In genomic region chr19:22010239-22010638, GRCm38 (mm10) we compare ENCODE assay signal across 21 mouse cellular contexts.
DNase-seq lines count a peak whose midpoint lies in the region; ATAC-seq lines count a peak whose summit lies in the region.
"Had no signal": no experiment of that assay in that cellular context is flagged by ENCODE, and none has a peak within 500 bp of the region (broad histone marks: within the 10 kb centered on the region; RNA-seq: fewer than 3 reads in every experiment).

No protein-coding gene starts in this region.

- no peak for DNase-seq in hindbrain, embryonic 14.5 days (ENCODE audit: low spot score)
- peak; percentile 35 for DNase-seq in retina, embryonic 14.5 days (ENCODE audit: low spot score)
- no peak for DNase-seq in left cerebral cortex, adult 8-10 months (ENCODE audit: low spot score in 2 of 2)
- DNase-seq: adrenal gland, adult 8-10 months; adrenal gland, postnatal 36 days; cerebellum, adult 11-12 months; cerebellum, adult 9-10 months; cerebellum, postnatal 25 days; gastrocnemius, postnatal 10 days; heart, adult 2 months; heart, postnatal 14 days had no signal

- 0 out of 2 replicates have a peak, but pooled peaks have one; percentile 26 for ATAC-seq in hindbrain, embryonic 12.5 days (ENCODE audit: low FRiP score)
- ATAC-seq in hindbrain, embryonic 14.5 days (ENCODE audit: low FRiP score) = no peak
- ATAC-seq in neural tube, embryonic 14.5 days (ENCODE audit: low read depth) = 0 out of 2 replicates have a peak, but pooled peaks have one; percentile 55
- ATAC-seq in neural tube, embryonic 15.5 days (ENCODE audit: low FRiP score) = no peak
- ATAC-seq: CD4-positive, CD25-positive, alpha-beta regulatory T cell, adult 4 months; forebrain, embryonic 13.5 days; hindbrain, postnatal 0 days had no signal

- H3K27me3 ChIP-seq in hindbrain, embryonic 12.5 days = no peaks in the 10 kb centered on the region
- H3K27me3 ChIP-seq in hindbrain, embryonic 14.5 days (ENCODE audit: control insufficient read depth, insufficient read depth, low read length) = no peaks in the 10 kb centered on the region
- no peaks in the 10 kb centered on the region for H3K27me3 ChIP-seq in neural tube, embryonic 14.5 days (ENCODE audit: control insufficient read depth, insufficient read depth, low read length)
- no peaks in the 10 kb centered on the region for H3K27me3 ChIP-seq in neural tube, embryonic 15.5 days (replicated peaks)
- H3K27me3 ChIP-seq: embryonic facial prominence, embryonic 12.5 days; forebrain, embryonic 13.5 days; heart, embryonic 15.5 days had no signal

- no peaks in the 10 kb centered on the region for H3K36me3 ChIP-seq in hindbrain, embryonic 12.5 days
- H3K36me3 ChIP-seq in hindbrain, embryonic 14.5 days (replicated peaks; ENCODE audit: control insufficient read depth, insufficient read depth) = no peaks in the 10 kb centered on the region
- no peaks in the 10 kb centered on the region for H3K36me3 ChIP-seq in neural tube, embryonic 14.5 days (ENCODE audit: control insufficient read depth, insufficient read depth, low read length)
- H3K36me3 ChIP-seq in neural tube, embryonic 15.5 days = no peaks in the 10 kb centered on the region
- H3K36me3 ChIP-seq: embryonic facial prominence, embryonic 12.5 days; G1E; heart, embryonic 15.5 days had no signal

- no peak overlapping the region for H3K4me3 ChIP-seq in hindbrain, embryonic 12.5 days
- no peak overlapping the region for H3K4me3 ChIP-seq in hindbrain, embryonic 14.5 days (replicated peaks; ENCODE audit: low read length)
- no peak overlapping the region for H3K4me3 ChIP-seq in neural tube, embryonic 14.5 days (ENCODE audit: low read depth, low read length)
- no peak overlapping the region for H3K4me3 ChIP-seq in neural tube, embryonic 15.5 days (replicated peaks)
- H3K4me3 ChIP-seq: embryonic facial prominence, embryonic 12.5 days; forebrain, embryonic 13.5 days; heart, adult 2 months; heart, embryonic 15.5 days had no signal

- no peak overlapping the region for H3K9ac ChIP-seq in hindbrain, embryonic 12.5 days
- no peak overlapping the region for H3K9ac ChIP-seq in hindbrain, embryonic 14.5 days
- H3K9ac ChIP-seq in neural tube, embryonic 14.5 days (replicated peaks; ENCODE audit: low read depth, low read length) = no peak overlapping the region
- no peak overlapping the region for H3K9ac ChIP-seq in neural tube, embryonic 15.5 days (replicated peaks)
- H3K9ac ChIP-seq: embryonic facial prominence, embryonic 12.5 days; forebrain, embryonic 13.5 days; heart, embryonic 15.5 days had no signal

- no peak overlapping the region for H3K27ac ChIP-seq in hindbrain, embryonic 12.5 days
- no peak overlapping the region for H3K27ac ChIP-seq in hindbrain, embryonic 14.5 days
- H3K27ac ChIP-seq in neural tube, embryonic 14.5 days (ENCODE audit: low read depth, low read length) = no peak overlapping the region
- H3K27ac ChIP-seq in neural tube, embryonic 15.5 days (replicated peaks) = no peak overlapping the region
- H3K27ac ChIP-seq: embryonic facial prominence, embryonic 12.5 days; forebrain, embryonic 13.5 days; heart, adult 2 months; heart, embryonic 15.5 days; hindbrain, postnatal 0 days had no signal

- no peak overlapping the region for H3K4me2 ChIP-seq in hindbrain, embryonic 12.5 days (replicated peaks)
- H3K4me2 ChIP-seq in hindbrain, embryonic 14.5 days (replicated peaks) = no peak overlapping the region
- H3K4me2 ChIP-seq in neural tube, embryonic 14.5 days (ENCODE audit: low read depth, low read length) = no peak overlapping the region
- H3K4me2 ChIP-seq in neural tube, embryonic 15.5 days = no peak overlapping the region
- H3K4me2 ChIP-seq: embryonic facial prominence, embryonic 12.5 days; forebrain, embryonic 13.5 days; heart, embryonic 11.5 days; heart, embryonic 15.5 days had no signal

- WGBS in hindbrain, embryonic 12.5 days = 66% methylated on average over 5 of the region's 5 CpGs
- 50% methylated on average over 5 of the region's 5 CpGs for WGBS in hindbrain, embryonic 14.5 days
- WGBS in neural tube, embryonic 14.5 days = 62% methylated on average over 5 of the region's 5 CpGs
- 59% methylated on average over 5 of the region's 5 CpGs for WGBS in neural tube, embryonic 15.5 days

- no peaks in the 10 kb centered on the region for H3K4me1 ChIP-seq in hindbrain, embryonic 12.5 days
- no peaks in the 10 kb centered on the region for H3K4me1 ChIP-seq in hindbrain, embryonic 14.5 days (replicated peaks; ENCODE audit: control insufficient read depth, insufficient read depth, low read length)
- H3K4me1 ChIP-seq in neural tube, embryonic 14.5 days (ENCODE audit: control insufficient read depth, insufficient read depth, low read length) = no peaks in the 10 kb centered on the region
- peaks cover 5% of the 10 kb centered on the region; the same call in 1 of the 2 replicates for H3K4me1 ChIP-seq in neural tube, embryonic 15.5 days
- H3K4me1 ChIP-seq: embryonic facial prominence, embryonic 12.5 days; forebrain, embryonic 13.5 days; heart, embryonic 15.5 days had no signal

- H3K9me3 ChIP-seq in hindbrain, embryonic 12.5 days (replicated peaks) = no peaks in the 10 kb centered on the region
- no peaks in the 10 kb centered on the region for H3K9me3 ChIP-seq in hindbrain, embryonic 14.5 days (ENCODE audit: control insufficient read depth, low read length)
- no peaks in the 10 kb centered on the region for H3K9me3 ChIP-seq in neural tube, embryonic 14.5 days (ENCODE audit: control insufficient read depth, low read length)
- no peaks in the 10 kb centered on the region for H3K9me3 ChIP-seq in neural tube, embryonic 15.5 days (replicated peaks)
- H3K9me3 ChIP-seq: embryonic facial prominence, embryonic 12.5 days; forebrain, embryonic 13.5 days; G1E; heart, embryonic 15.5 days had no signal

Comparison
In these comparisons a context has a peak if more than half of its experiments do, and no peak if none do; other contexts are left out.
1. ATAC-seq: peak in hindbrain, embryonic 12.5 days (single experiment) and neural tube, embryonic 14.5 days (single experiment); none in hindbrain, embryonic 14.5 days (single experiment) and neural tube, embryonic 15.5 days (single experiment).